Mouse (Mus musculus) liver, postnatal 0 days (tissue): ENCODE measurements around the gene Adgrf1.

ENCODE experiments used
- CTCF ChIP-seq: sonication (generic); IDR thresholded peaks from 2 replicates; pipeline ENCODE4 v1.5.1; 2016; ENCODE audit warnings: antibody characterized with exemption, low read depth
- EP300 ChIP-seq: IDR thresholded peaks from 2 replicates; pipeline ENCODE4 v1.6.1; 2016; ENCODE audit warnings: antibody characterized with exemption, low read depth, mild to moderate bottlenecking

DNA sequence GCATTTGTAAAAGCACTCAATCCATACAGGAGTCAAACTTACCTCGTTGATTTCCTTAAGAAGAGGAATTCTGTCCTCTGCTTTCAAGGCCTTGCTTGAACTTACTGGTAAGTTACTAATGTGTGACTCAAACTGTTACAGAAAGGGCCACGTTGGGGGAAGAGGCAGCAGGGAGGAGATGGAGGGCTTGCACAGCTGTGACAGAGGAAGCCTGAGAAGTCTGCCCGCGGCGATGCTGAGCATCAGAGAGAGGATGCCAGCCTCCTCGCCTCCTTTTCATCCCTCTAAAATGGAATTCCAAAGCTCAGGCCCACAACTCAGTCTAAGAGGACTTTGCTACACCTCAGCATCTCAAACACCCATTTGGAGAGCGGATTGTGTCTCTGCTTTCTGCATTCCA lies 39.3 kb upstream of the Adgrf1 start:
- no peak for TF ChIP-seq EP300
- TF ChIP-seq CTCF = no peak
